Comparison of ENCODE assay signal across 25 mouse cellular contexts in genomic region chr2:90557913-90558312, GRCm38 (mm10). TPM values are rescaled to one million over a fixed set of nuclear protein-coding genes. Genes with fewer than 3 reads are reported as not detected.
A peak's percentile ranks its signal among the peaks of the same experiment; 100 is the strongest.
DNase-seq lines count a peak whose midpoint lies in the region; ATAC-seq and TF ChIP-seq lines count a peak whose summit lies in the region.
"Had no signal": no experiment of that assay in that cellular context is flagged by ENCODE, and none has a peak within 500 bp of the region (broad histone marks: within the 10 kb centered on the region; RNA-seq: fewer than 3 reads in every experiment).

No protein-coding gene starts in this region.

- H3K4me2 ChIP-seq in forebrain, embryonic 15.5 days (replicated peaks), result no peak overlapping the region
- H3K4me2 ChIP-seq in forebrain, embryonic 12.5 days, result no peak overlapping the region
- no peak overlapping the region for H3K4me2 ChIP-seq in kidney, embryonic 16.5 days (replicated peaks; ENCODE audit: low read depth, low read length)
- no peak overlapping the region for H3K4me2 ChIP-seq in liver, embryonic 15.5 days
- H3K4me2 ChIP-seq: embryonic facial prominence, embryonic 12.5 days; heart, embryonic 15.5 days; kidney, embryonic 15.5 days; neural tube, embryonic 12.5 days had no signal

- no peaks in the 10 kb centered on the region for H3K27me3 ChIP-seq in forebrain, embryonic 15.5 days
- H3K27me3 ChIP-seq in forebrain, embryonic 12.5 days, result no peaks in the 10 kb centered on the region
- no peaks in the 10 kb centered on the region for H3K27me3 ChIP-seq in kidney, embryonic 16.5 days (ENCODE audit: insufficient read depth, low read length)
- H3K27me3 ChIP-seq in liver, embryonic 15.5 days, result no peaks in the 10 kb centered on the region
- H3K27me3 ChIP-seq: embryonic facial prominence, embryonic 12.5 days; heart, embryonic 15.5 days; kidney, embryonic 15.5 days; neural tube, embryonic 12.5 days; Patski had no signal

- WGBS in forebrain, embryonic 15.5 days, result 67% methylated on average over 3 of the region's 3 CpGs
- 86% methylated on average over 3 of the region's 3 CpGs for WGBS in forebrain, embryonic 12.5 days
- WGBS in kidney, embryonic 16.5 days, result 81% methylated on average over 3 of the region's 3 CpGs
- 53% methylated on average over 3 of the region's 3 CpGs for WGBS in liver, embryonic 15.5 days (ENCODE audit: insufficient replicate concordance)

- H3K9ac ChIP-seq in forebrain, embryonic 15.5 days (replicated peaks), result no peak overlapping the region
- no peak overlapping the region for H3K9ac ChIP-seq in forebrain, embryonic 12.5 days
- H3K9ac ChIP-seq in kidney, embryonic 16.5 days (replicated peaks; ENCODE audit: low read length), result no peak overlapping the region
- H3K9ac ChIP-seq in liver, embryonic 15.5 days, result no peak overlapping the region
- H3K9ac ChIP-seq: embryonic facial prominence, embryonic 12.5 days; heart, embryonic 15.5 days; kidney, embryonic 15.5 days; neural tube, embryonic 12.5 days had no signal

- no peak for TF ChIP-seq POLR2A in bone marrow macrophage, adult 2 months (IDR thresholded peaks at IDR 0.05; ENCODE audit: borderline replicate concordance, low read depth, low read length)

- ATAC-seq in forebrain, embryonic 15.5 days (replicated peaks), result no peak
- no peak for ATAC-seq in forebrain, embryonic 12.5 days (ENCODE audit: low FRiP score)
- ATAC-seq in kidney, embryonic 16.5 days (ENCODE audit: low FRiP score, low TSS enrichment), result no peak
- ATAC-seq in liver, embryonic 15.5 days (ENCODE audit: insufficient read depth), result no peak
- ATAC-seq: hindbrain, embryonic 16.5 days; midbrain, embryonic 16.5 days; Patski had no signal

- no peaks in the 10 kb centered on the region for H3K36me3 ChIP-seq in forebrain, embryonic 15.5 days
- no peaks in the 10 kb centered on the region for H3K36me3 ChIP-seq in forebrain, embryonic 12.5 days (replicated peaks)
- H3K36me3 ChIP-seq in kidney, embryonic 16.5 days (ENCODE audit: insufficient read depth, low read length), result no peaks in the 10 kb centered on the region
- H3K36me3 ChIP-seq in liver, embryonic 15.5 days (replicated peaks), result no peaks in the 10 kb centered on the region
- H3K36me3 ChIP-seq: embryonic facial prominence, embryonic 12.5 days; G1E; heart, embryonic 15.5 days; kidney, embryonic 15.5 days; neural tube, embryonic 12.5 days had no signal

- no peak for TF ChIP-seq CTCF in bone marrow macrophage, adult 2 months (IDR thresholded peaks at IDR 0.05; ENCODE audit: low read depth, low read length)

- no peak for DNase-seq in kidney, postnatal 14 days
- DNase-seq in heart, adult 11 months, result no peak
- DNase-seq in left cerebral cortex, postnatal 4 days, result no peak
- DNase-seq: adrenal gland, postnatal 25 days; cerebellum, adult 8-10 months; kidney, adult 18-20 months; kidney, postnatal 4 days; lung, postnatal 36 days; right cerebral cortex, adult 18-20 months; spleen, adult 18-20 months; thymus, postnatal 14 days had no signal

- 0 out of 2 replicates have a peak overlapping the region, but pooled peaks have one; percentile 2 for H3K27ac ChIP-seq in forebrain, embryonic 15.5 days (replicated peaks)
- H3K27ac ChIP-seq in forebrain, embryonic 12.5 days, result no peak overlapping the region
- H3K27ac ChIP-seq in kidney, embryonic 16.5 days (ENCODE audit: low read length), result peak overlapping the region; percentile 13; the same call in 1 of the 2 replicates
- H3K27ac ChIP-seq in bone marrow macrophage, adult 2 months (ENCODE audit: insufficient read depth, low read depth, low read length), result peak overlapping the region; percentile 76
- peak overlapping the region; percentile 96; the same call in 1 of the 2 replicates for H3K27ac ChIP-seq in liver, embryonic 15.5 days (replicated peaks)
- H3K27ac ChIP-seq: embryonic facial prominence, embryonic 12.5 days; heart, embryonic 15.5 days; kidney, embryonic 15.5 days; neural tube, embryonic 12.5 days had no signal

- H3K4me1 ChIP-seq in forebrain, embryonic 15.5 days, result peaks cover 12% of the 10 kb centered on the region
- H3K4me1 ChIP-seq in forebrain, embryonic 12.5 days, result peaks cover 7% of the 10 kb centered on the region
- H3K4me1 ChIP-seq in kidney, embryonic 16.5 days (ENCODE audit: insufficient read depth, low read length), result peaks cover 19% of the 10 kb centered on the region
- peaks cover 86% of the 10 kb centered on the region for H3K4me1 ChIP-seq in bone marrow macrophage, adult 2 months (ENCODE audit: control insufficient read depth, insufficient read depth, low read length)
- H3K4me1 ChIP-seq in liver, embryonic 15.5 days (replicated peaks), result peaks cover 96% of the 10 kb centered on the region
- H3K4me1 ChIP-seq: neural tube, embryonic 12.5 days had no signal

- H3K4me3 ChIP-seq in forebrain, embryonic 15.5 days, result no peak overlapping the region
- no peak overlapping the region for H3K4me3 ChIP-seq in forebrain, embryonic 12.5 days (replicated peaks)
- H3K4me3 ChIP-seq in kidney, embryonic 16.5 days (ENCODE audit: low read length), result no peak overlapping the region
- H3K4me3 ChIP-seq in bone marrow macrophage, adult 2 months (ENCODE audit: insufficient read depth, low read length), result no peak overlapping the region
- H3K4me3 ChIP-seq in liver, embryonic 15.5 days (replicated peaks), result no peak overlapping the region
- H3K4me3 ChIP-seq: embryonic facial prominence, embryonic 12.5 days; heart, embryonic 15.5 days; kidney, embryonic 15.5 days; myocyte; neural tube, embryonic 12.5 days had no signal

- H3K9me3 ChIP-seq in forebrain, embryonic 15.5 days, result no peaks in the 10 kb centered on the region
- no peaks in the 10 kb centered on the region for H3K9me3 ChIP-seq in forebrain, embryonic 12.5 days
- H3K9me3 ChIP-seq in kidney, embryonic 16.5 days (ENCODE audit: low read length), result no peaks in the 10 kb centered on the region
- H3K9me3 ChIP-seq in liver, embryonic 15.5 days (replicated peaks), result no peaks in the 10 kb centered on the region
- H3K9me3 ChIP-seq: embryonic facial prominence, embryonic 12.5 days; G1E; heart, embryonic 15.5 days; kidney, embryonic 15.5 days; neural tube, embryonic 12.5 days had no signal

- intact Hi-C loops in left cerebral cortex, postnatal 4 days (cut with DNase I), result no loop called here

RNA-seq across cellular contexts. Expression of gene Ptprj, which starts 22.5 kb away (rescaled TPM):
- 3.3 and 3.7 TPM in 2 replicates for polyA plus RNA-seq in forebrain, embryonic 15.5 days (2015; fragmentation: Nextera tagmentation; extraction: Ambion mirVana)
- polyA plus RNA-seq in forebrain, embryonic 12.5 days (2016; fragmentation: Nextera tagmentation; extraction: Ambion mirVana), result 2.1 and 2.7 TPM in 2 replicates
- polyA plus RNA-seq in kidney, embryonic 16.5 days (2015; fragmentation: Nextera tagmentation; extraction: Ambion mirVana), result 7.0 and 7.4 TPM in 2 replicates
- 204 and 241 TPM in 2 replicates for polyA plus RNA-seq in bone marrow macrophage, adult 2 months (2012; ENCODE audit: insufficient read depth, insufficient read length, missing spikeins)
- polyA plus RNA-seq in liver, embryonic 15.5 days (2015; fragmentation: Nextera tagmentation; extraction: Ambion mirVana), result 2.0 and 2.7 TPM in 2 replicates
- total RNA-seq in left cerebral cortex, postnatal 4 days (2021), result 10 to 100 TPM; 50.8 to 51.2 TPM

Comparison
In these comparisons a context has a peak if more than half of its experiments do, and no peak if none do; other contexts are left out.
1. RNA of gene Ptprj, which starts 22.5 kb away (polyA plus RNA-seq): 204 to 241 TPM in bone marrow macrophage, adult 2 months; 7.0 to 7.4 TPM in kidney, embryonic 16.5 days, 3.3 to 3.7 TPM in forebrain, embryonic 15.5 days, 2.1 to 2.7 TPM in forebrain, embryonic 12.5 days and 2.0 to 2.7 TPM in liver, embryonic 15.5 days; every median in the first group is over 10 times any median in the second.